Mouse (Mus musculus): ENCODE measurements around the gene Vmn1r191. TPM values are rescaled to one million over a fixed set of nuclear protein-coding genes. Genes with fewer than 3 reads are reported as not detected.

The Vmn1r191 gene
- polyA plus RNA-seq, 1 experiment from 2014 or later: not detected

Small RNAs within 50 kb of the gene (microRNA-seq; reads per million reads assigned to microRNA genes)
- gene Gm23282 (not detected), gene Gm25084 (not detected)

Other genes starting within 250 kb of the Vmn1r191 start
- 0.27 and 0.32 TPM in 2 replicates for gene Zfp184, start 238.9 kb downstream of the Vmn1r191 start, polyA plus RNA-seq (2015; fragmentation: Nextera tagmentation; extraction: Ambion mirVana)
- not detected in 2 replicates for gene Pom121l2, start 202.8 kb downstream of the Vmn1r191 start, polyA plus RNA-seq (2015; fragmentation: Nextera tagmentation; extraction: Ambion mirVana)
- 0.92 and 1.1 TPM in 2 replicates for gene Prss16, start 174.2 kb downstream of the Vmn1r191 start, polyA plus RNA-seq (2015; fragmentation: Nextera tagmentation; extraction: Ambion mirVana)
- 8.6 and 9.9 TPM in 2 replicates for gene Hist1h2ah, start 148.4 kb downstream of the Vmn1r191 start, polyA plus RNA-seq (2015; fragmentation: Nextera tagmentation; extraction: Ambion mirVana)
- gene Hist1h2bk, start 148.1 kb downstream of the Vmn1r191 start, polyA plus RNA-seq (2015; fragmentation: Nextera tagmentation; extraction: Ambion mirVana): 1.7 and 2.2 TPM in 2 replicates
- gene Hist1h4i, start 142.6 kb downstream of the Vmn1r191 start, polyA plus RNA-seq (2015; fragmentation: Nextera tagmentation; extraction: Ambion mirVana): 18.0 and 18.3 TPM in 2 replicates
- 7.4 and 9.4 TPM in 2 replicates for gene Hist1h2ag, start 141.0 kb downstream of the Vmn1r191 start, polyA plus RNA-seq (2015; fragmentation: Nextera tagmentation; extraction: Ambion mirVana)
- 5.1 and 5.3 TPM in 2 replicates for gene Hist1h2bj, start 140.8 kb downstream of the Vmn1r191 start, polyA plus RNA-seq (2015; fragmentation: Nextera tagmentation; extraction: Ambion mirVana)
- not detected in 2 replicates for gene Vmn1r188, start 99.5 kb downstream of the Vmn1r191 start, polyA plus RNA-seq (2015; fragmentation: Nextera tagmentation; extraction: Ambion mirVana)
- not detected in 2 replicates for gene Vmn1r189, start 78.1 kb downstream of the Vmn1r191 start, polyA plus RNA-seq (2015; fragmentation: Nextera tagmentation; extraction: Ambion mirVana)
- gene Vmn1r192, start 7.2 kb upstream of the Vmn1r191 start, polyA plus RNA-seq (2015; fragmentation: Nextera tagmentation; extraction: Ambion mirVana): not detected in 2 replicates
- not detected in 2 replicates for gene Vmn1r193, start 39.2 kb upstream of the Vmn1r191 start, polyA plus RNA-seq (2015; fragmentation: Nextera tagmentation; extraction: Ambion mirVana)
- gene Vmn1r194, start 60.2 kb upstream of the Vmn1r191 start, polyA plus RNA-seq (2015; fragmentation: Nextera tagmentation; extraction: Ambion mirVana): not detected in 2 replicates
- gene Vmn1r195, start 86.6 kb upstream of the Vmn1r191 start, polyA plus RNA-seq (2015; fragmentation: Nextera tagmentation; extraction: Ambion mirVana): not detected in 2 replicates
- not detected in 2 replicates for gene Vmn1r196, start 106.0 kb upstream of the Vmn1r191 start, polyA plus RNA-seq (2015; fragmentation: Nextera tagmentation; extraction: Ambion mirVana)
- not detected in 2 replicates for gene Vmn1r197, start 140.6 kb upstream of the Vmn1r191 start, polyA plus RNA-seq (2015; fragmentation: Nextera tagmentation; extraction: Ambion mirVana)
- not detected in 2 replicates for gene Vmn1r198, start 166.4 kb upstream of the Vmn1r191 start, polyA plus RNA-seq (2015; fragmentation: Nextera tagmentation; extraction: Ambion mirVana)
- gene Vmn1r199, start 195.8 kb upstream of the Vmn1r191 start, polyA plus RNA-seq (2015; fragmentation: Nextera tagmentation; extraction: Ambion mirVana): not detected in 2 replicates
- gene Vmn1r200, start 206.4 kb upstream of the Vmn1r191 start, polyA plus RNA-seq (2015; fragmentation: Nextera tagmentation; extraction: Ambion mirVana): not detected in 2 replicates

All from liver, postnatal 0 days (tissue).